Mouse (Mus musculus) intestine, embryonic 16.5 days (tissue): ENCODE measurements around the gene Ykt6. TPM values are rescaled to one million over a fixed set of nuclear protein-coding genes. Genes with fewer than 3 reads are reported as not detected.
A peak's percentile ranks its signal among the peaks of the same experiment; 100 is the strongest.
"Not testable (repeated sequence)": the region's sequence is repeated elsewhere in the genome, so short reads cannot be mapped to it uniquely, and the experiment has no call there.

Experiments used
- ATAC-seq: fragments of 200-750 bp; cut with Nextera tagmentation; 2 replicates; pipeline ENCODE4 v1.8.0; 2017; ENCODE audit warnings: moderate TSS enrichment, moderate library complexity
- H3K27ac ChIP-seq: fragments of 300-500 bp; sonication (generic); 2 replicates; pipeline ENCODE4 v1.5.1; 2014; ENCODE audit warnings: mild to moderate bottlenecking, low read length
- H3K27me3 ChIP-seq: fragments of 300-500 bp; sonication (generic); replicated peaks from 2 replicates; pipeline ENCODE4 v1.6.1; 2014; ENCODE audit warnings: low read length, control low read depth, mixed read lengths; ENCODE audit not compliant: control insufficient read depth, insufficient read depth
- H3K36me3 ChIP-seq: fragments of 300-500 bp; sonication (generic); 2 replicates; pipeline ENCODE4 v1.6.1; 2014; ENCODE audit warnings: low read length, control low read depth; ENCODE audit not compliant: control insufficient read depth, insufficient read depth
- H3K4me1 ChIP-seq: fragments of 300-500 bp; sonication (generic); 2 replicates; pipeline ENCODE4 v1.6.1; 2014; ENCODE audit warnings: low read length, control low read depth, mixed read lengths; ENCODE audit not compliant: control insufficient read depth, insufficient read depth
- H3K4me2 ChIP-seq: fragments of 300-500 bp; sonication (generic); 2 replicates; pipeline ENCODE4 v1.6.1; 2014; ENCODE audit warnings: low read depth, low read length, control low read depth
- H3K4me3 ChIP-seq: fragments of 300-500 bp; sonication (generic); 2 replicates; pipeline ENCODE4 v1.5.1; 2014; ENCODE audit warnings: mild to moderate bottlenecking, low read length
- H3K9ac ChIP-seq: fragments of 300-500 bp; sonication (generic); 2 replicates; pipeline ENCODE4 v1.6.1; 2014; ENCODE audit warnings: low read depth, low read length
- H3K9me3 ChIP-seq: fragments of 300-500 bp; sonication (generic); 2 replicates; pipeline ENCODE4 v1.6.1; 2016; ENCODE audit warnings: low read length, control low read depth; ENCODE audit not compliant: control insufficient read depth
- WGBS: fragments of 180-500 bp; shearing (Covaris S2); extraction: QIAGEN DNeasy Blood & Tissue Kit; methylation state at CpG from one replicate; pipeline ENCODE4 v1.1.7; 2014; 5-methylcytosine and 5-hydroxymethylcytosine counted together
- polyA plus RNA-seq: library from polyadenylated mRNA; unstranded; fragments of >200 nt; fragmentation: Nextera tagmentation; extraction: Ambion mirVana; gene quantifications from 2 replicates; pipeline ENCODE4 v1.2.1, GENCODE M21; 2015

Gene Ykt6
- polyA plus RNA-seq, 1 experiment from 2014 or later: 58.6 TPM

GRCm38 (mm10) chr11:5916178-5916548 lies 39.3 kb upstream of the Ykt6 start:
- Histone ChIP-seq H3K4me2 (no peak overlapping the region), H3K27ac (no peak overlapping the region), H3K4me1 (no peaks in the 10 kb centered on the region), H3K4me3 (no peak overlapping the region), H3K9me3 (no peaks in the 10 kb centered on the region), H3K36me3 (no peaks in the 10 kb centered on the region), H3K9ac (no peak overlapping the region), H3K27me3 (no peaks in the 10 kb centered on the region)
- no peak for ATAC-seq
- WGBS: 65% methylated on average over 8 of the region's 8 CpGs

GRCm38 (mm10) chr11:5918111-5918510 lies 37.4 kb upstream of the Ykt6 start:
- no peak overlapping the region for H3K9ac ChIP-seq
- H3K9me3 ChIP-seq: no peaks in the 10 kb centered on the region
- H3K36me3 ChIP-seq: no peaks in the 10 kb centered on the region
- no peak overlapping the region for H3K4me2 ChIP-seq
- no peak overlapping the region for H3K4me3 ChIP-seq
- H3K4me1 ChIP-seq: no peaks in the 10 kb centered on the region
- ATAC-seq: no peak
- H3K27ac ChIP-seq: no peak overlapping the region
- no peaks in the 10 kb centered on the region for H3K27me3 ChIP-seq
- 64% methylated on average over 2 of the region's 2 CpGs for WGBS

- Histone ChIP-seq H3K4me3 (no peak overlapping the region), H3K4me2 (no peak overlapping the region), H3K36me3 (no peaks in the 10 kb centered on the region), H3K9ac (no peak overlapping the region), H3K9me3 (no peaks in the 10 kb centered on the region), H3K4me1 (no peaks in the 10 kb centered on the region), H3K27ac (no peak overlapping the region), H3K27me3 (no peaks in the 10 kb centered on the region)
- no peak for ATAC-seq
- 90% methylated on average over 4 of the region's 4 CpGs for WGBS
Observed at GRCm38 (mm10) chr11:5919606-5920005, 35.9 kb upstream of the Ykt6 start.

GRCm38 (mm10) chr11:5920323-5920960 lies 35.1 kb upstream of the Ykt6 start:
- Histone ChIP-seq H3K9ac (no peak overlapping the region), H3K27ac (no peak overlapping the region), H3K9me3 (no peaks in the 10 kb centered on the region), H3K4me1 (no peaks in the 10 kb centered on the region), H3K36me3 (no peaks in the 10 kb centered on the region), H3K4me2 (no peak overlapping the region), H3K27me3 (no peaks in the 10 kb centered on the region), H3K4me3 (no peak overlapping the region)
- peak; percentile 56 for ATAC-seq
- 29% methylated on average over 17 of the region's 17 CpGs for WGBS

- WGBS: 65% methylated on average over 8 of the region's 8 CpGs
Observed at GRCm38 (mm10) chr11:5924699-5925098, 30.8 kb upstream of the Ykt6 start.

GRCm38 (mm10) chr11:5926696-5927220 lies 28.7 kb upstream of the Ykt6 start:
- 80% methylated on average over 3 of the region's 3 CpGs for WGBS
- no peak overlapping the region for H3K4me3 ChIP-seq
- H3K4me1 ChIP-seq: no peaks in the 10 kb centered on the region
- H3K9me3 ChIP-seq: no peaks in the 10 kb centered on the region
- ATAC-seq: no peak
- no peak overlapping the region for H3K27ac ChIP-seq
- no peaks in the 10 kb centered on the region for H3K36me3 ChIP-seq
- no peak overlapping the region for H3K9ac ChIP-seq
- no peaks in the 10 kb centered on the region for H3K27me3 ChIP-seq
- no peak overlapping the region for H3K4me2 ChIP-seq

More at GRCm38 (mm10) chr11:5924699-5925098, 30.8 kb upstream of the Ykt6 start:
- Histone ChIP-seq H3K36me3 (no peaks in the 10 kb centered on the region), H3K27me3 (no peaks in the 10 kb centered on the region), H3K4me3 (no peak overlapping the region), H3K9me3 (no peaks in the 10 kb centered on the region), H3K4me1 (no peaks in the 10 kb centered on the region), H3K4me2 (no peak overlapping the region), H3K9ac (no peak overlapping the region), H3K27ac (no peak overlapping the region)
- ATAC-seq: no peak

GRCm38 (mm10) chr11:5930578-5930977 lies 24.9 kb upstream of the Ykt6 start:
- Histone ChIP-seq H3K9ac (no peak overlapping the region), H3K27ac (no peak overlapping the region), H3K4me1 (no peaks in the 10 kb centered on the region), H3K9me3 (no peaks in the 10 kb centered on the region), H3K4me2 (no peak overlapping the region), H3K27me3 (no peaks in the 10 kb centered on the region), H3K4me3 (no peak overlapping the region), H3K36me3 (no peaks in the 10 kb centered on the region)
- ATAC-seq: no peak
- 83% methylated on average over 1 of the region's 1 CpGs for WGBS

GRCm38 (mm10) chr11:5931947-5932346 lies 23.5 kb upstream of the Ykt6 start:
- H3K9me3 ChIP-seq, H3K27me3 ChIP-seq, H3K4me2 ChIP-seq, H3K4me1 ChIP-seq, H3K36me3 ChIP-seq, H3K4me3 ChIP-seq, H3K9ac ChIP-seq, ATAC-seq, H3K27ac ChIP-seq: not testable (repeated sequence)
- 91% methylated on average over 6 of the region's 6 CpGs for WGBS

GRCm38 (mm10) chr11:5934531-5934930 lies 21.0 kb upstream of the Ykt6 start:
- not testable (repeated sequence) for H3K27me3 ChIP-seq, H3K4me2 ChIP-seq, H3K4me3 ChIP-seq, H3K4me1 ChIP-seq, H3K9ac ChIP-seq, H3K27ac ChIP-seq, ATAC-seq, H3K9me3 ChIP-seq, H3K36me3 ChIP-seq
- WGBS: 94% methylated on average over 11 of the region's 11 CpGs

GRCm38 (mm10) chr11:5942966-5943365 lies 12.5 kb upstream of the Ykt6 start:
- Histone ChIP-seq H3K36me3 (no peaks in the 10 kb centered on the region), H3K4me3 (no peak overlapping the region), H3K27ac (no peak overlapping the region), H3K4me2 (no peak overlapping the region), H3K4me1 (peaks cover 2% of the 10 kb centered on the region; the same call in 1 of the 2 replicates), H3K9me3 (no peaks in the 10 kb centered on the region), H3K9ac (no peak overlapping the region), H3K27me3 (no peaks in the 10 kb centered on the region)
- ATAC-seq: no peak
- 71% methylated on average over 6 of the region's 6 CpGs for WGBS
